Mouse (Mus musculus): ENCODE data around the gene Cdhr3.

The Cdhr3 gene

DNA sequence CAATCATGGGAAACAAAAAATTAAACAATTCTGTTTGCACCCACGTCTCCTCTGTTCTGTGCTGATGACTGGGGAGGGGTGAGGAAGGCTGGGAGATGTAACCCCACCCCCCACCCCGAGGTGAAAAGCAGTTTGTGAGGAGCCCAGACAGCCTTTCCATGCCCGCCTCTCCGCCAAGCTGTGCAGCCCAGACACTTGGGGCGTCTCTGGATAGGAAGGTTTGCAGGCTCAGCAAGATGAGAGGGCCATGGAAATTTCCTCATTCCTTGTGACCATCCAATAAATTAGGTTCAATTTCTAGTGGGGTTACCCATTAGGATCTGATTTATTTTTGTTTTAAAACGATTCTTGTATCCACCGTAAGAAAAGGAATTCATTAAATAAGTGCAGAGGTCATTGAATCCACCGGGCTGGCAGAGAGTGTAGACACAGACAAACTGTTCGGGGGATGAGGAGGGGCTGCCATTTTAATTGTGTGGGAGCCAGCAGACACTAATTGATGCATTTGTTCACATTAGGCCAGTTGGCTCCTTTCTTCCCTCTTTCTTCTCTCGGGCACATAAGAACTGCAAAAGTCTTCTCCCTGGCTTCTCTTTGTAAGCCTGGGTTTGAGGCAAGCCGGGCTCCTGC lies 57.5 kb downstream of the Cdhr3 start:
- DNase-seq (ENCODE audit: low read depth, low spot score) = no peak

DNA sequence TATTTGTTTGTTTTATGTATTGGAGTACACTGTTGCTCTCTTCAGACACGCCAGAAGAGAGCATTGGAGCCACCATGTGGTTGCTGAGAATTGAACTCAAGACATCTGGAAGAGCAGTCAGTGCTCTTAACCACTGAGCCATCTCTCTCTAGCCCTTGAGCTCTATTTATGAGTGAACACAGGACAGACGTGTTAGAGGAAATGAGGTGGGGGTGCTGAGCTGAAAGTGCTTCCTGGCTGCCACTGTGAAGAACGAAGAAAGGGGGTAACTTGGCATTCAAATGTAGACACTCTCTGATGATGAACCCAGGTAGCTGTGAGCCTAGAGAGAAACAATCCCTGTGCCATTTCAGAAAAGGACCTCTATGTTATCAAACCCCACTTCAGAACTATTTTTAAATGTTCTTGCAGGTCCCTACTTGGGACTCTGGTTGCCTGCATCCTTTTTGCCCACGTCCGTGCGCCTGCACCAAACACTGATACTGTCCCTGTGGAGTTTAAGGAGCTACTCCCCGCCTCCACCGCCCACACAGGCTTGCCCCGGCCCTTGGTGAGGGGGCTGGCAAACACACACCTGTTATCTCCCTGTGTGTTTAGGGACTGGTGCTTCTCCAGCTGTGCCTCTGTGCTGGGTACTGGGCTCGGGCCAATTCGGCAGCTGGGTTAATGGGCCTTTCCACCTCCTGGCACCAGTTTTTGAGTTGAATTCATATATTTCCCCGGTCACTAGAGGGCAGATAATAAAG lies 58.2 kb downstream of the Cdhr3 start:
- DNase-seq (ENCODE audit: low read depth, low spot score) = no peak

DNA sequence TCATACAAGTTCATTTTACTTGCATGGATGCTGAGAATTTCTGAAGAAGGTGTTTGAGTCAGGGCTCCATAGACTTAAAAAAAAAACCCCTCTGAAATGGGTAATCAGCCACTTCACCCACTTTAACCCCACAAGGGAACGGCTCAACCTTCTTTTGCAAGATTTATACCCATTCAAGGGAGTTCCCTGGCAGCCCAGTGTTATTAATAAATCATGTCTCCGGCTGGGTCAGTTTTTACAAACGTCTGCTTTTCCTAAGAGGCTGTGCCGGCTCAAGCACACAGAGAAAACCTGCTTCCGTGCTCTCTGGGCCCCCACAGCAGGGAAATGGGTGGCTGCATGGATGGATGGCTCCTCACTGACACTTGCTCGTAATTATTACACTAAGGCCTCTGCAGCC lies 59.5 kb downstream of the Cdhr3 start:
- DNase-seq (ENCODE audit: low read depth, low spot score) = no peak

DNA sequence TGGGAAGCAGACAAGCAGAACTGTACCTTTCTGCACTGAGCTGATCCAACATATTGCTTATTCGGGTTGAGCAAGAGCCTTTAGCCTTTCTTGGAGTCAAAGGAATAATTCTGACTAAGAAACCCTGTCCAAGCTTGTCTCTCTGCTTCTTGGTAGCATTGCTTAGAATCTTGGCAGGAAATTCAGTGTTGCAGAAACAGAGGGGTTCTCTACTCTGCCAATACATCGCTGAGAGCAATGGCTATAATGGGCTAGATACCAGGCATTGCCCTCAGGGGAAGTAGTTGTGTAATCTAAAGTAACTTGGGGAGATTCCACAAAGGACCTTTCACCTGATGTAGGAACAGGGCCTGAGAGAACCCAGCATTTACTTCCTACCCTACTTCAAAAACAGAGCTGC lies 62.1 kb downstream of the Cdhr3 start:
- DNase-seq (ENCODE audit: low read depth, low spot score) = no peak

DNA sequence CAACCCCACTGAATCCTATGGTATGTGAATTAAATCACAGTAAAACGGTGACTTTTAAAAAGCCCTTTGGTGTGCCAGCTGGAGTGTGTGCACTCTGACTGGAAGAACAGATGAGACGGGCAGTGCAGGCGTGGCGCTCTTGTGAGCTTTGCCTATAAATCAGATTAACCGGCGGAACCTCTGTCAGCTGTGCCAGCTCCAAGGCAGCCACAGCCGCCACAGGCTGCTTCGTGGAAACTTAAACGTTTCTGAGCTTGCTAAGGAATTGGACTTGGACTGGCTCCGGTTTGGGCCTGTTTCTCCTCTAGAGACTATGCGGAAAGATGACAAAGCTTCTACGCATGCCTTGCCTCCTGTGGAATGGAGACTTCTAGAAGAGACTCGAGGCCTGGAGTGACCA lies 62.6 kb downstream of the Cdhr3 start:
- DNase-seq (ENCODE audit: low read depth, low spot score) = peak; percentile 66

DNA sequence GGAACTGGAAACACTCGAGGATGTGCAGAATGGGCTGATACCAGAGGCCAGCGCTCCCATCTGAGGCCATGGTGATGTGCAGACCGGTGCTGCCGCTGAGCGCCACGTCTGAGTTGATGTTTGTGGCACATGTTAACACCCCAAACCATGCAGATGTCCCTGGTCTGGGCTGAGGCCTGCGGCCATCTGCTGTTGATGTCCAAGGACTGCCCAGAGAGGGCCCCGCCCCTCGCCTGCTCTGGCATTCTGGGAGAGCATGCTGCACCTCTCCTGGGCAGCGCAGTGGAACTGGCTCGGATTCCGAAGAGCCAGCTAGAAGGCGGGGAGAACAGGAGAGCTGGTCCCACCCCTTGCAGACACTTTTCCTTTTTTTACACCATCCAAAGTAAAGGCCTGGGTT lies 64.0 kb downstream of the Cdhr3 start:
- no peak for DNase-seq (ENCODE audit: low read depth, low spot score)

DNA sequence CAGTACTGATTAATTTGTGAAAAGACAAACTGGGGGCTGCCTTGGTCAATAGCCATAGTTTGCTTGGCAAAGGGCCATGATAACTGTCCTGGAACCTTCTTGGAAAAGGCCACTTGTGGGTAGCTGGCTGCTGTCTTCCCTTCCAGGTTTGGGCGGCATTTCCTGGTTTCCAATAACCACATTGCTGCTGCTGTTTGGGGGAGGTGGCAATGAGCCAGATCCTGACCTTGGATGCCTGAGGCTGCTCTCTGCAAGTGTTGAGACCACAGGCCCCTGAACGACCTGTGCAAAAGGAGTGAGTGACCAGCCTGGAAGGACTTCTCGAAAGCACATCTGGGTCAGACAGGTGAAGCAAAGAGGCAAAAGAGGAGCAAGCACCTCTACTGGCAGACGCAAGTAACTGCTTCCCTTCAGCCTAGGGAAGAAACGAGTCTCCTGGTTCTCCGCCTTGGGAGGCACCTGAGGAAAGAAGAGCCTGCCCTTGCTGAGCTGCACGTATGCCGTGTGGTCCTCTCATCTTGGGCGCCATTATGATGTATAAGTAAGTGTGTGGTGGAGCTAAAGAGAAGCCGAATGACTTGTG lies 64.5 kb downstream of the Cdhr3 start:
- no peak for DNase-seq (ENCODE audit: low read depth, low spot score)

DNA sequence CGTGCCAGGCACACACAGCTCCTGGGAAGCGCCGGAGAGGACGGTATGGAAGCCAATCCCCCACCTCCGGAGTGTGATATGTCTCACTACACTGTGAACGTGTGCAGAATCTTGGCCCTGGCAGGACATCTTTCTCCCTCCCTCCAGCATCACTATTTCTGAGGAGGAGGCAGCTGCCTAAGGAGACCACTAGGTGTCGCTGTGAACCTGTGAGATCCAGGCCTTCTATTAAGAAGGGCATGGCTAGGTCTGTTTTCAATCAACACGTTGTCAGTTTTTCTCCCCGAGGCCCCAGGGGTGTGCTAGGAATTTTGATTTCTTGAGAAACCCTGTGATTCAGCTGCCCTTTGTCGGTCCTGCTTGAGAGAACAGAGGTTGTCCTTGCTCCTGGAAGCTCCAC lies 65.6 kb downstream of the Cdhr3 start:
- peak; percentile 93 for DNase-seq (ENCODE audit: low read depth, low spot score)

DNA sequence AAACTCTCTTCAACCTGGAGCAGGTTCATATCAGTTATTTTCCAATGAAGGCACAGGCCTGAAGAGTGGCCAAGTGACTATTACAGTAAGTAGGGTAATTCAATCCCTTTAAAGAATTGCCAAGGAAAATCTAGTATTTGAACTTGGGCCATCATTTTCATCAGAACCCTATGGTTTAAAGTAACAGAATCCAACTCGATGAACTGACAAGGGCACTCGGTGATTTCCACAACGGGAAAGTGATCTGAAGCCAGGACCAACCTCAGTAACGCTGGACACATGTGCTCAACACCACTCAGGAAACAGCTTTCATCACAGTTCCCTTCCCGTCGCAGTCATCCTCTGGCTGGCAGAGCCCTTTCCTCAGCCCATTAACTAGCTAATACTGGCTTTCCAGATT lies 68.2 kb downstream of the Cdhr3 start:
- no peak for DNase-seq (ENCODE audit: low read depth, low spot score)

DNA sequence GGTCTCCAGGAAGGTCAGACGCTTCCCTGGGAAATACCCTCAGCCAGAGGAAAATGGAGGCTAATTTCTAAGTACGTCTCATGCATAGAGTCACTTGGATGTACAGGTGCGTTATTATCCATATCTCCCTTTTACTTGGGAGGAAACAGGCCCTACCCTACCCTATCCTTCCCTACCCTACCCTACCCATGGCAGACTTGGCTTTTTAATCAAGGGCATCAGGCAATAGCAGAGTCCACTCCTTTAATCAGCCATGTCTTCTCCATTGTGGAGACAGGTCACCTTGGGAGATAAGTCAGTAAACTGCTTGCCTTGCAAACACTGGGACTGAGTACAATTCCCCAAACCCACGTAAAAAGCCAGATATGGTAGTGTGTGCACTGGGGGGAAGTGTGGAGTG lies 70.9 kb downstream of the Cdhr3 start:
- DNase-seq (ENCODE audit: low read depth, low spot score) = no peak

DNA sequence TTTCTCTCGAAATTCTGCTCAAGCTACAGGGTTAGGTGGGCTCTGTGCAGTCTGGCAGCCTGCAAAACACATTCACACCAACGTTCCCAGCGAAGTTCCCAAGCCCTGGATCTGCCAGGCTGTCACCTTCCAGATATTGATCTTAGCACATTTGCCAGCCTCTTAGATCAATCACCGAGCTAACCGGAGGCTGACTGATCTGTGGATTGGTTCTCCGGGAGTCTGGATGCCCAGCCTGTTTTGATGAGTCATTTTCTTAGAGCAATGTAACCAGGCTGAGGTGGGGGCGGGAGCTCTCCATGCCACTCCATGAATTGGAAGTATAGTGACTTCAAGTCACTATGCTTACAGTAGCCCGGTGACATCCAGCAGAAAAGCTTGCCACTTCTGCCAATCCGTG lies 71.5 kb downstream of the Cdhr3 start:
- no peak for DNase-seq (ENCODE audit: low read depth, low spot score)

DNA sequence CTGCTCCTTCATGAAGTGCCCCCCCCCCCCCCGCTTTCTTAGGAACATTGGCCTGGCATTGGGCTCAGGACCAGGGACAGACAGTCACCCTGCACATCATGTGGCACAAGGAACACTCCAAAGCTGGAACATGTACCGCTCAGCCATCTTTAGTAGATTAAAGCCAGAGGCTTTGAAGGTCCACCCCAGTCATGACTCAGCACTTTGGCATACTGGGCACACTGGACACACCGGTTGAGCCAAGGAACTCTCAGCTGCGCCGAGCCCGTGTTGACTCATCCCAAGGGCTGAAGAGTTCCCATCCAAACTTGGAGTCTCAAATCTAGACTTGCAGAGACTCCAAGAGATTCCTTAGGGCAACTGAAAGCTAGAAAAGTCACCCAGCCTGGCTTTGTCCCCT lies 72.7 kb downstream of the Cdhr3 start:
- DNase-seq (ENCODE audit: low read depth, low spot score) = no peak

DNA sequence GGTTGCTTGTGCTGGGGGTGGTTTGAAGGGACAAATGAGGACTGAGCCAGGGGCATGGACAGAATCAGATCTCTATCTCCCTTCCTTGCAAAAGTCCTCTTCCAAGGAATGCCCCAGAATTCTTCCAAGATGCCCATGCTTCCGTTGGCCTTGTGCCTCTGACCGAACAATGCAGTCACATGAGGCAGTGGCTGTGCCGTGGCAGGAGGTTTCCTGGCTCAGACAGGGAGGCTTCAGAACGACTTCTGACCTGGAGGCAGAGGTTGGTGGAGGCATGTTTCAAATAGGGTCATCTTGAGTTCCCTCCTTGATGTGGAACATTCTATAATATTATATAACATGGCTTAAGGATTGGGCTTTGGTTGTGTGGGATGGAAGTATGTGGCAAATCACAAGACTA lies 74.1 kb downstream of the Cdhr3 start:
- DNase-seq (ENCODE audit: low read depth, low spot score) = no peak

DNA sequence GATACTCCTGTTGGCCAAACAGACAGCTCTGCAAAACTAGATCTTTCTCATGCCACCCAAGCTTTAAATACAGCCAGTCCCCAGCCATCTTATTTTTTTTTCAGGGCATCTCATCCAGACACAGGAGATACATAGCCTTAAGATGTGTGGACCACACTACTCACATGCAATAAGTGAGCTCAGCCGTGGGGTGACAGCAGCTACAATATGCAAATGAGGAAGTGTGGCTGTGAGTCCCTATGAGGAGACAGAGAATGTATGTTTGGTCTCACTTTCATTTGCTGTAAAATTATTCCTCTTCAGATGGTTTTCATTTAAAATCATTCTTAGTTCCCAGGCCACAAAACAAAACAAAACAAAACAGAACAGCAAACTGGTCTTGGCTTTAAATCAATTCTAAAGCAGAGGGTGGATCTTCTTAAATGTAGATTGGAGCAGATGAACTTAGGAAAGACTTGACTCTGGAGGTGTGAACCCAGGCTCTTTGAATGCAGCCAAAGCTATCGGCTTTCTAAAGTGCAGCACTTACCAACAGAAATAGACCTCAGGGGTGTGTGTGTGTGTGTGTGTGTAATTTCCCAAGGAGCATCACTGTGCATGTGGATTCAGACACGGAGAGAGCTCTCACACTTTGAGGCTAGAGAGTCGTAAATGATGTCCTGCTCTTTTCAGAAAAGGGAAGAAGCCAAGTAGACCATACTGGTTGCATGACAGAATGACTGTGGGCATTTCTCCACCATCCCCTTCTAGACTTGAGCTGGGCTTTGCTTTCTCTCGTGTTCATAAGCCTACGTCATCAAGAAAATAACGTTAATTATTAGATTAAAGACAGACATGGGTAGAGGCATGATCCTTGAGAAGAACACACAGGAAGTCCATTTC lies 75.6 kb downstream of the Cdhr3 start:
- DNase-seq (ENCODE audit: low read depth, low spot score) = no peak

DNA sequence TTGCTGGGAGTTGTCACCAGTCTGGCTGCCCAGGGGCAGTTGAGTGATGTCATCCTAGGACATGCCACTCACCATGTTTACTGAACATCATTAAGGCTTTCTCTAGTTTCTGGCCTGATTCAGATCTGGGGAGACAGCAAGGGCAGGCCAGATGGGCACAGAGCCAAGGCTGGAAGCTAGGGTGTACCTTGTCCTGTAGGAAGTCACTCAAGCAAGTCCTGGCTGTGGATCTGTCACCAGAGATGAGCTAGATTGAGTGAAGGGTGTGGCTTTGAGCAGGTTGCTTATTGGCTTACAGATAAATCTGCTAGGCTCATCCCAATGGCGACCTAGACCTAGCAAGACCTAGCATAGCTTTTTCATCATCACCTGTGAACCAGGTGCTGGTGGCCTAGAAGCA lies 77.6 kb downstream of the Cdhr3 start:
- DNase-seq (ENCODE audit: low read depth, low spot score) = no peak

DNA sequence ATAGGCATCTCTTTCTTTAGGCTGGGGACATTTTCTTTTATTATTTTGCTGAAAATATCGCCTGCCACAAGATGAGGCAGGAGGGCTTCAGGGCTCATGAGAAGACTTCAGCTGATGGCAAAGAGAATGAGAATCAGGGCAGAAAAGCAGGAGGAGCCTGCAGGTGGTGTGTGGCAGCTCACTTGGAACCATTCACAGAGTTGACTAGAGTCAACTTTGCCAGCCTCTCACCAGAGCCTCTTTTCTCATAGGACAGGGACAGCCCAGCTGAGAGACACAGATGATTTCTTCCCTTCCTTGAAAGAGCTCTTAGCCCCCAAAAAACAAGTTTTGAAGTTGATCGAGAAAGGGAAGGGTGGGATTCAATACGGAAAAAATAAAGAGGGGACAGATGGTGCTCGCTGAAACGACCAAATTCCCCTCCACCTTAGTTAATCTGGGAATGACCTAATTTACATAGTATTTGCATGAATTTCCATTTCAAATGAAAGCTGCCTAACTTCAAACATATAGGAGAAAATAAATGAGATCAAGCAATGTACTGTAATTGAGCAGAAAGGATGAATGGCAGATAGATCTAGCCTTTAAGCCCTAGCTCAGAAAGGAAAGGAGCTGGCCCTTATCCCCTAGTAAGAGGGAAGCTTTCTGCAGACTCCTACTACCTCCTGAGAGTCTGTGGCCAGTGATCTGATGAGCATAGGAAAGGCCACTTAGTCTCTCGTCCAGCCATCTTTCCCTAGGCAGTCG lies 78.5 kb downstream of the Cdhr3 start:
- no peak for DNase-seq (ENCODE audit: low read depth, low spot score)

DNA sequence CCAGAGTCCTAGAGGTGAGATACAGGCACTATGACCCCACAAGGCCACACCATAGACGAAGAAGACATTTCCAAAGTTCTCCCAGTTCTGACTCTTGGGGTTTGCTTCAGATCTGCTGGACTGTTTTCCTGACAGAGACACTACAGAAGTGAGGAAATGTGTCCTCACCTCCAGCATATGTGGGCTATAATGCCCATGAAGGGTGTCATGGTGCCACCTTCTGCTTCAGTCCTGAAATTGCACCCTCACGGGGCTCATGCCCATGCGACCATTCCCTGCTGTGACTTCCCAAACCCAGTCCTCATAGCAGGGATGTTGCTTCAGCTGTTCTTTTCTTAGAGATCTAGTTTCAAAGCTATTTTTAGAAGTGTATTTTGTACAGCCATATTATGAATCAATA lies 82.6 kb downstream of the Cdhr3 start:
- no peak for DNase-seq (ENCODE audit: low read depth, low spot score)

DNA sequence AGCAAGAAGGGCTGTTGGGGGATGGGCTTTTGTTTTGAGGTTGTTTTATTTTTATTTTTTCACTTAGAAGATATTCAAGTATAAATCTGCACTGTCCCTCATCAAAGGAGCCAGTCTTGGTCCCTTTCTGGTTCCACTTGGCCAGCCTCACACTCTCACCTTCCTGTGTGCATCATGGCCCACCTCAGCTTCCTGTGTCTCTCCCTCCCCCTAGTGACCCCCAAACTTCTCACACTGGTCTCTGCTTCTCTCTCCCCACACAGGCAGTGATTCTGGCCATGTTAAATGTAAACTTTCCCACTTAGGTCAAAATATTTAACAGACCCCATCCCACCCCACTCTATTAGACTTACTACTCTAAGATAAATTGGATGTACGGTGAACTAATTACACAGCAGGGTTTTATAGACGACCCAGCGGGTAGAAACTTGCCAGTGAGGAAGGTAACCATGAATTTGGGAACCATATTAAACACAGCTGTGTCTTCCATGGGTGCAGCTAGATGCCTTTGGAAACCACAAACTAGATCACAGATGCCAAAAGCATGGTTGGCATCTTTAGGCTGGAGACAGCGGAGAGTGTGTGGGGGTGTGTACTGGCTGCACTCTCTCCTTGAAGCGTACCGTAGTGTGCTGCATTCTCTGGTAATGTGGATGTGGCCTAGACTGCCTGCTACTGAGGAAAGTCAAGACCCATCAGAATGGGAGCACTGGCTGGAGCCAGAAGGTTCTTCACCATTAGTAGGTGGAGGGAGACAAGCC lies 83.3 kb downstream of the Cdhr3 start:
- no peak for DNase-seq (ENCODE audit: low read depth, low spot score)

DNA sequence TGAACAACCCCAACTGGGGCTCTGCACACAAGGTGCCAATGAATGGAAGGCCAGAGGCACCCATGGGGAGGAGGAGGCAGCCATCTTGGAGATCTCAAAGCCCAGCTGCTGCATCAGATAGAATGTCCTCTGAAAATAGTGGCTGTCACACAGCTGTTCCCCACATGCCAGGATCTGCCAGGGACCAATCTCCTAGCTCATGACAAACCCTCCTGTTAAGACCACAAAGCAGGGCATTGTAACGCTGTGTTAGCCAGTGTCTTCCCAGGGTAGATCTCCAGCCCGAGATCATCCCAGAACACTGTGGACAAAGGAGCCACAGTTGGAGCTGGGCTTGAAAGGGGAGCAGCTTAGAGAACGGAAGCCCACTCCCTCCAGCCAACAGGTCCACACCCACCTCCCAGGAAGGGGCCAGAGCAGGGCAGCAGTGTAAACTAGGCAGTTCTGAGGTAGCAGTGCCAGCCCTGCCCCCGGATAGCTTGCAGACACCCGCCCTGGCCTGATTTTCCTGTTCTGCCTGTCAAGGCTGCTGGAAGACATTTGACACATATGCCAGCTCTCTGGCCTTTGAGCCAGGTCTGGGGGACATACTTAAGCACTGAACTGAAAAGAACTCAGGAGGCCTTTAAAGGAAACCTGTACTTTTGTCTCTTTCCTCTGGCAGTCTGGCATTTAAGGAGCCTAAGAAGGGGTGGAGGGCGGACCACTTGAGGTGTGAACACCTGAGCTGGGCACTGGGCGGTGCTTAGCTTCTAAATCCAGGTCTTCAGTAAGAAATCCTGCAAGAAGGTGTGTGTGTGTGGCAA lies 84.2 kb downstream of the Cdhr3 start:
- DNase-seq (ENCODE audit: low read depth, low spot score) = no peak

DNA sequence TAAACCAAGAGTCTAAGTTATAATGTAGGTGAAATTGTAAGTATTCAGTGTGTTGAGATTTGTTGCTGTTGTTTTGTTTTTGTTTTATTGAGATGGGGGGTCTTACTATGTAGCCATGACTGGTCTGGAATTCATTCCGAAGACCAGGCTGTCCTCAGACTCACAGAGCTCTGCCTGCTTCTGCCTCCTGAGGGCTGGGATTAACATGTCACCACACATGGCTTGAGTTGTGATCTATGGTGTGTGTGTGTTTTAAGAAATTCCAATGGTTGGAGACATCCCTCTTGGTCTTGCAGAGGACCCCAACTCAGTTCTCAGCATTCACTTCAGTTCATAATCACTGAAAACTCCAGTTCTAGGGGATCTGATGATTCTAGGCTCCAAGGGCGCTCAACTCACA lies 85.5 kb downstream of the Cdhr3 start:
- no peak for DNase-seq (ENCODE audit: low read depth, low spot score)
